10 mouse cellular contexts compared by ENCODE assay signal in genomic region chr9:121303748-121304147, GRCm38 (mm10). TPM values are rescaled to one million over a fixed set of nuclear protein-coding genes. Genes with fewer than 3 reads are reported as not detected.
DNase-seq lines count a peak whose midpoint lies in the region; ATAC-seq lines count a peak whose summit lies in the region.
"Had no signal": no experiment of that assay in that cellular context is flagged by ENCODE, and none has a peak within 500 bp of the region (broad histone marks: within the 10 kb centered on the region; RNA-seq: fewer than 3 reads in every experiment).

No protein-coding gene starts in this region.

- no peak overlapping the region for H3K9ac ChIP-seq in kidney, embryonic 15.5 days
- H3K9ac ChIP-seq in neural tube, embryonic 15.5 days (replicated peaks) = 0 out of 2 replicates have a peak overlapping the region, but pooled peaks have one; percentile 20
- H3K9ac ChIP-seq: embryonic facial prominence, embryonic 15.5 days had no signal

- H3K9me3 ChIP-seq in forebrain, embryonic 10.5 days = no peaks in the 10 kb centered on the region
- H3K9me3 ChIP-seq in kidney, embryonic 15.5 days (replicated peaks) = no peaks in the 10 kb centered on the region
- no peaks in the 10 kb centered on the region for H3K9me3 ChIP-seq in neural tube, embryonic 15.5 days (replicated peaks)
- H3K9me3 ChIP-seq: embryonic facial prominence, embryonic 15.5 days; heart, embryonic 10.5 days had no signal

- H3K27me3 ChIP-seq in forebrain, embryonic 10.5 days (ENCODE audit: poor library complexity, severe bottlenecking) = 0 out of 2 replicates have a peak, but pooled peaks cover 2% of the 10 kb centered on the region
- no peaks in the 10 kb centered on the region for H3K27me3 ChIP-seq in kidney, embryonic 15.5 days
- H3K27me3 ChIP-seq in neural tube, embryonic 15.5 days (replicated peaks) = no peaks in the 10 kb centered on the region
- H3K27me3 ChIP-seq: embryonic facial prominence, embryonic 15.5 days had no signal

- ATAC-seq in kidney, embryonic 15.5 days (replicated peaks; ENCODE audit: low FRiP score) = peak; percentile 50
- ATAC-seq in neural tube, embryonic 15.5 days (ENCODE audit: low FRiP score) = 0 out of 2 replicates have a peak, but pooled peaks have one; percentile 21

- DNase-seq in retina, postnatal 1 day = peak; percentile 52
- no peak for DNase-seq in retina, embryonic 14.5 days (ENCODE audit: low spot score)
- DNase-seq in forebrain, embryonic 10.5 days (ENCODE audit: extremely low spot score, low spot score) = peak; percentile 69
- DNase-seq in cerebellum, postnatal 4 days (ENCODE audit: low spot score in 2 of 2) = no peak
- DNase-seq in lung, postnatal 25 days (ENCODE audit: low spot score) = no peak
- DNase-seq in right cerebral cortex, postnatal 36 days (ENCODE audit: low spot score in 2 of 2) = no peak

- H3K4me3 ChIP-seq in forebrain, embryonic 10.5 days = peak overlapping the region; percentile 36
- H3K4me3 ChIP-seq in kidney, embryonic 15.5 days (replicated peaks) = no peak overlapping the region
- H3K4me3 ChIP-seq in neural tube, embryonic 15.5 days (replicated peaks) = no peak overlapping the region
- H3K4me3 ChIP-seq: embryonic facial prominence, embryonic 15.5 days; heart, embryonic 10.5 days had no signal

- 15% methylated on average over 9 of the region's 9 CpGs for WGBS in forebrain, embryonic 10.5 days
- WGBS in kidney, embryonic 15.5 days = 37% methylated on average over 9 of the region's 9 CpGs
- WGBS in neural tube, embryonic 15.5 days = 16% methylated on average over 9 of the region's 9 CpGs

- peak overlapping the region; percentile 33 for H3K4me2 ChIP-seq in kidney, embryonic 15.5 days
- H3K4me2 ChIP-seq in neural tube, embryonic 15.5 days = peak overlapping the region; percentile 34
- H3K4me2 ChIP-seq: embryonic facial prominence, embryonic 15.5 days had no signal

- H3K27ac ChIP-seq in forebrain, embryonic 10.5 days = peak overlapping the region; percentile 98
- H3K27ac ChIP-seq in kidney, embryonic 15.5 days = peak overlapping the region; percentile 11; the same call in 1 of the 2 replicates
- peak overlapping the region; percentile 61 for H3K27ac ChIP-seq in neural tube, embryonic 15.5 days (replicated peaks)
- H3K27ac ChIP-seq: embryonic facial prominence, embryonic 15.5 days; heart, embryonic 10.5 days had no signal

- peaks cover 94% of the 10 kb centered on the region for H3K4me1 ChIP-seq in forebrain, embryonic 10.5 days
- H3K4me1 ChIP-seq in kidney, embryonic 15.5 days = peaks cover 46% of the 10 kb centered on the region
- H3K4me1 ChIP-seq in neural tube, embryonic 15.5 days = peaks cover 48% of the 10 kb centered on the region

- peaks cover 39% of the 10 kb centered on the region for H3K36me3 ChIP-seq in forebrain, embryonic 10.5 days (replicated peaks)
- no peaks in the 10 kb centered on the region for H3K36me3 ChIP-seq in kidney, embryonic 15.5 days
- H3K36me3 ChIP-seq in neural tube, embryonic 15.5 days = no peaks in the 10 kb centered on the region
- H3K36me3 ChIP-seq: embryonic facial prominence, embryonic 15.5 days had no signal

RNA-seq across cellular contexts. Expression of gene Trak1, which starts 6.4 kb away (rescaled TPM):
- polyA plus RNA-seq in forebrain, embryonic 10.5 days (2016; fragmentation: Nextera tagmentation; extraction: Ambion mirVana) = 24.7 and 27.4 TPM in 2 replicates
- polyA plus RNA-seq in kidney, embryonic 15.5 days (2015; fragmentation: Nextera tagmentation; extraction: Ambion mirVana) = 15.1 and 18.7 TPM in 2 replicates
- polyA plus RNA-seq in neural tube, embryonic 15.5 days (2015; fragmentation: Nextera tagmentation; extraction: Ambion mirVana) = 50.9 and 52.9 TPM in 2 replicates

RNA-seq across cellular contexts. Expression of gene Ulk4, which starts 26.8 kb away (rescaled TPM):
- polyA plus RNA-seq in forebrain, embryonic 10.5 days (2016; fragmentation: Nextera tagmentation; extraction: Ambion mirVana) = 156 and 164 TPM in 2 replicates
- 145 and 164 TPM in 2 replicates for polyA plus RNA-seq in kidney, embryonic 15.5 days (2015; fragmentation: Nextera tagmentation; extraction: Ambion mirVana)
- 62.5 and 71.2 TPM in 2 replicates for polyA plus RNA-seq in neural tube, embryonic 15.5 days (2015; fragmentation: Nextera tagmentation; extraction: Ambion mirVana)

Comparison
In these comparisons a context has a peak if more than half of its experiments do, and no peak if none do; other contexts are left out.
1. DNase-seq: peak in retina, postnatal 1 day (single experiment) and forebrain, embryonic 10.5 days (single experiment); none in retina, embryonic 14.5 days (single experiment), cerebellum, postnatal 4 days (0 of 2), lung, postnatal 25 days (single experiment) and right cerebral cortex, postnatal 36 days (0 of 2).
2. H3K27ac ChIP-seq: peak in every context shown above with its lines; median percentile 98 in forebrain, embryonic 10.5 days; 61 in neural tube, embryonic 15.5 days; 11 in kidney, embryonic 15.5 days.